Mouse (Mus musculus) megakaryocyte, embryonic 14.5 days (primary cell): ENCODE results near the gene Akap11. TPM values are rescaled to one million over a fixed set of nuclear protein-coding genes. Genes with fewer than 3 reads are reported as not detected.
A peak's percentile ranks its signal among the peaks of the same experiment; 100 is the strongest.
"Not testable (repeated sequence)": the region's sequence is repeated elsewhere in the genome, so short reads cannot be mapped to it uniquely, and the experiment has no call there.

Source experiments
- H3K27me3 ChIP-seq: replicated peaks from 2 replicates; pipeline ENCODE3; 2012; ENCODE audit warnings: inconsistent platforms
- H3K36me3 ChIP-seq: replicated peaks from 2 replicates; pipeline ENCODE3; 2012; ENCODE audit warnings: low read length, inconsistent platforms, mixed read lengths
- H3K4me1 ChIP-seq: 2 replicates; pipeline ENCODE4 v1.6.1; 2012; ENCODE audit warnings: inconsistent platforms
- H3K4me3 ChIP-seq: replicated peaks from 2 replicates; pipeline ENCODE3; 2012; ENCODE audit warnings: moderate library complexity, mild to moderate bottlenecking, inconsistent platforms
- H3K9me3 ChIP-seq: 2 replicates; pipeline ENCODE4 v1.6.1; 2012; ENCODE audit warnings: inconsistent platforms
- FLI1 ChIP-seq: IDR thresholded peaks from 2 replicates; pipeline ENCODE4 v1.6.1; 2012; ENCODE audit warnings: low read length, inconsistent platforms, mixed read lengths
- GATA1 ChIP-seq: IDR thresholded peaks from 3 replicates; pipeline ENCODE4 v1.6.1; 2012; ENCODE audit warnings: mixed read lengths, low read length, inconsistent platforms, borderline replicate concordance
- polyA plus RNA-seq: library from polyadenylated mRNA; stranded (reverse); fragments of >175 nt; gene quantifications from 2 replicates; pipeline ENCODE4 v1.2.3, GENCODE M21; 2012; ENCODE audit warnings: low replicate concordance; ENCODE audit not compliant: insufficient read depth

Akap11 gene
- 0.18 TPM in 1 of 2 replicates, not detected in the other for polyA plus RNA-seq

DNA sequence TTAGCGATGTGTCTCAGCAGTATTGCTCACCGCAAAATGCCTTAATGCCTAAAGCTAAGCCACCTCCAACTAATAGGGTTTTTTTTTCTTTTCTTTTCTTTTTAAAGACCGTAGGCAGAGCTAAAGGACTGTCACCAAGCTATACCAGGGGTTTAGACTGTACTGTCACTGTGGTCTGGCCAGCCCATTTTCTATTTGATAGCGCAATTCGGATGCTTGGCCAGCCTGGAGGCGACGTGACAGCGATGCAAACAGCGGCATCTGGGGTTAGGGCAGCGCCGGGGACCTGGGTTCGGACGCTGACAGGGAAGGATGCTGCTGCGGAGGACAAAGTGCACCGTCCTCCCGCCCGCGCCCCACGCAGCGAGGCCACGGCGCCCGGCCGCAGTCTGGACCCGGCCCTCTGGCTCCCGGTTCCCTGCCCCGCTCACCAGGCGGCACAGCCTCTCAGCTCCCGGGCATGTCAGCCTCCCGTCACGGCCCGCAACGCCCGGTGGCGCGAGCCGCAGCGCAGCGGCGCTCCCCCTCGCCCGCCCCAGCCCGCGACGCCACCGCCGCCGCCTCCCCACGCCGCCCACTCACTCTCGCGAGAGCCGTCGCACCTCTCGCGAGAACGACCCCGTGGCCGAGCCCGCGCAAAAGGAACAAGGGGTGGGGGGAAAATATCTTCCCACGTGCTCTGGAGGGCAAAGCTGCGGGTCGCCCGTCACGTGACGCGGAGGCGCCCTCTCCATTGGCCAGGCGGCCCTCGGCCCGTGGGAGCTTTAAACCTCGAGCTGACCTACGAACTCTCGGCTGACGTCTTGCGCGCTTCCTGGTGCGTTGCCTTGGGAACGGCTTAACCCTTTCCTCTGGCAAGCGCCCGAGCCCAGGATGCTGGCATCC lies at the start of gene Akap11:
Akap11 (minus strand) TSS at position 528 of the 885 bp plus-strand sequence.
- Histone ChIP-seq H3K9me3 (no peaks in the 10 kb centered on the region), H3K27me3 (no peaks in the 10 kb centered on the region), H3K36me3 (no peaks in the 10 kb centered on the region), H3K4me3 (peak within 1 kb of the TSS; percentile 99), H3K4me1 (peaks cover 34% of the 10 kb centered on the region)
- TF ChIP-seq FLI1 (no peak; the same call in 1 of the 2 replicates), GATA1 (no peak)

DNA sequence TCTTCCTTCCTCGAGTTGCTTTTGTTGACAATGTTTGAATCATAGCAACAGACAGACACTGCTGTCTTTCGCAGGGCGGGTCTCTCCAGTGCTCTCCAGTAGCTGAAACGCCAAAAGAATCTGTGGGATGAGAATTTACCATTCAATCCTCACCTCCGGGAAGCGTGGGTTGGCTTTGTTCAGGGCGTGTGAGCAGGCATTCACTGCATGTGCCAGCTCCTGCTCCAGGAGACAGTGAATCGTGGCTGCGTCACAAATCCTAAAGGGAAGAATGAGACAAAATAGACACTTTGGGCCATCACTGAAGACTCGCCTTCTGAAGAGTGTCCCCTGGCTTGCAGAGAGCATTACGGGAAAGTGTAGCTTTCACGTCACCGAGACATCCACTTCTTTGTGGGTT lies 47.6 kb upstream of the Akap11 start:
- Histone ChIP-seq H3K9me3 (no peaks in the 10 kb centered on the region), H3K27me3 (no peaks in the 10 kb centered on the region), H3K36me3 (peaks cover 8% of the 10 kb centered on the region), H3K4me1 (peaks cover 22% of the 10 kb centered on the region), H3K4me3 (no peak overlapping the region)
- no peak for TF ChIP-seq FLI1
- TF ChIP-seq GATA1: no peak

- peaks cover 8% of the 10 kb centered on the region for H3K36me3 ChIP-seq
- H3K4me1 ChIP-seq: peaks cover 19% of the 10 kb centered on the region
- no peak overlapping the region for H3K4me3 ChIP-seq
- TF ChIP-seq FLI1 (no peak), GATA1 (no peak)
- H3K27me3 ChIP-seq: no peaks in the 10 kb centered on the region
- no peaks in the 10 kb centered on the region for H3K9me3 ChIP-seq
These were observed 46.6 kb upstream of the Akap11 start for GRCm38 (mm10) chr14:78583168-78583567.

GRCm38 (mm10) chr14:78575899-78576298 lies 39.3 kb upstream of the Akap11 start:
- no peaks in the 10 kb centered on the region for H3K9me3 ChIP-seq
- H3K36me3 ChIP-seq: no peaks in the 10 kb centered on the region
- TF ChIP-seq GATA1: no peak
- no peak for TF ChIP-seq FLI1
- H3K27me3 ChIP-seq: no peaks in the 10 kb centered on the region
- H3K4me3 ChIP-seq: no peak overlapping the region
- no peaks in the 10 kb centered on the region for H3K4me1 ChIP-seq

- Histone ChIP-seq H3K36me3 (no peaks in the 10 kb centered on the region), H3K4me3 (no peak overlapping the region), H3K4me1 (no peaks in the 10 kb centered on the region), H3K9me3 (no peaks in the 10 kb centered on the region), H3K27me3 (no peaks in the 10 kb centered on the region)
- TF ChIP-seq GATA1: no peak
- TF ChIP-seq FLI1: no peak
These were observed 31.8 kb upstream of the Akap11 start for GRCm38 (mm10) chr14:78568410-78568809.

- H3K4me1 ChIP-seq: no peaks in the 10 kb centered on the region
- no peaks in the 10 kb centered on the region for H3K27me3 ChIP-seq
- TF ChIP-seq GATA1: no peak
- no peak for TF ChIP-seq FLI1
- no peaks in the 10 kb centered on the region for H3K36me3 ChIP-seq
- H3K9me3 ChIP-seq: no peaks in the 10 kb centered on the region
- H3K4me3 ChIP-seq: no peak overlapping the region
These were observed 29.8 kb upstream of the Akap11 start for GRCm38 (mm10) chr14:78566431-78566830.

DNA sequence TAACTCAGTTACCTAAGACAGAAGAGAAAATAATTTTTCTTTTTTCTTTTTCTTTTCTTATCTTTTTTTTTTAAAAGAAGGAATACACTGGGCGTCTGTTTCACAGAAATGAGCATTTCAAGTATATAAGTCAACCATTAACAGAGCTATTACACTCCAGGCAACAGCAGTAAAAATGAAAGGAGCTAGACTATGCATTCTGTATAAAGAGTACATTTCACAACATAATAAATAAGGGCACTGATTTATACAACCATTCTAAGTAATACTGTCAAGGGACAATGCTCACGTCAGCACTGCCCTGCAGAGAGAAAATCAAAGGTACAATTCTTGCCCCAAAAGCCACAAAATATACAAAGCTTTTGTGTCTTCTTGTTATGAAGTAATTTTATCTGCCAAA lies 27.7 kb upstream of the Akap11 start:
- H3K27me3 ChIP-seq: no peaks in the 10 kb centered on the region
- no peaks in the 10 kb centered on the region for H3K9me3 ChIP-seq
- no peak overlapping the region for H3K4me3 ChIP-seq
- no peaks in the 10 kb centered on the region for H3K4me1 ChIP-seq
- TF ChIP-seq FLI1 (no peak), GATA1 (no peak)
- H3K36me3 ChIP-seq: no peaks in the 10 kb centered on the region

- Histone ChIP-seq H3K4me3 (no peak overlapping the region), H3K9me3 (no peaks in the 10 kb centered on the region), H3K4me1 (no peaks in the 10 kb centered on the region), H3K27me3 (no peaks in the 10 kb centered on the region), H3K36me3 (no peaks in the 10 kb centered on the region)
- TF ChIP-seq FLI1: no peak
- TF ChIP-seq GATA1: no peak
These were observed 26.6 kb upstream of the Akap11 start for GRCm38 (mm10) chr14:78563211-78563610.

DNA sequence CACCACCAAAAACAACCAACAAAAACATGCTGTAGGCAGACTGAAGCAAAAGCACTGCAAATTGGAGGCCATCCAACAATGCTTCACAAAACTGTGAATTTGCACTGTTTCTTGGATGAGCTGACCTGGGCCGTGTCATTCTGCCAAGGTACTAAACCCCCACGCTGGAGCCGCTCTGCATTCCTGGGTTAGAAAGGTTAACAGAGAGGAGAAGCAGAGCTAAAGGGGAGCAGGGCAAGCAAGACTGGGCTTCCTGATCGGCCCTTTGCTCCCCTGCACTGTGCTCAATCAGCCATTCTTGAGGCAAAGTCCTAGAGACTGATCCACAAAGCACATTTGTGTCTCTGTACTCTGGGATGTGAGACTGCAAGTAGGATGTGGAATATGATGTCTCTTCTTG lies 25.5 kb upstream of the Akap11 start:
- Histone ChIP-seq H3K9me3 (no peaks in the 10 kb centered on the region), H3K4me3 (no peak overlapping the region), H3K36me3 (no peaks in the 10 kb centered on the region), H3K4me1 (peaks cover 3% of the 10 kb centered on the region; the same call in 1 of the 2 replicates), H3K27me3 (no peaks in the 10 kb centered on the region)
- no peak for TF ChIP-seq FLI1
- no peak for TF ChIP-seq GATA1

GRCm38 (mm10) chr14:78559042-78559441 lies 22.4 kb upstream of the Akap11 start:
- Histone ChIP-seq H3K36me3 (no peaks in the 10 kb centered on the region), H3K4me3 (no peak overlapping the region), H3K9me3 (0 out of 2 replicates have a peak, but pooled peaks cover under 1% of the 10 kb centered on the region), H3K27me3 (no peaks in the 10 kb centered on the region), H3K4me1 (peaks cover 3% of the 10 kb centered on the region; the same call in 1 of the 2 replicates)
- TF ChIP-seq GATA1 (no peak), FLI1 (no peak)

GRCm38 (mm10) chr14:78554830-78555229 lies 18.2 kb upstream of the Akap11 start:
- not testable (repeated sequence) for H3K4me1 ChIP-seq, H3K27me3 ChIP-seq, H3K36me3 ChIP-seq, H3K9me3 ChIP-seq, H3K4me3 ChIP-seq
